Mouse (Mus musculus) CD4-positive naive resting alpha-beta T cell, adult 76 days (primary cell): ENCODE results near the gene Gm10471. TPM values are rescaled to one million over a fixed set of nuclear protein-coding genes. Genes with fewer than 3 reads are reported as not detected.

Experiments
- total RNA-seq: library from RNA; stranded (reverse); gene quantifications from one replicate; pipeline ENCODE4 v1.2.4, GENCODE M21; 2023

Gm10471 gene
- total RNA-seq = not detected

GRCm38 (mm10) chr5:26089191-26089590 is at the start of gene Gm10471:
Gene Gm10471, minus strand, starts transcription at chr5:26089291.

GRCm38 (mm10) chr5:26121321-26121720 is 32.2 kb upstream of the Gm10471 start, which contains the start of gene Gm10220:
Gene Gm10220, minus strand, starts transcription at chr5:26121421.

GRCm38 (mm10) chr5:26105262-26105661 is 16.2 kb upstream of the Gm10471 start, which contains the start of gene 5031410I06Rik:
Gene 5031410I06Rik, minus strand, starts transcription at chr5:26105362.

GRCm38 (mm10) chr5:26058481-26058880 is 30.6 kb downstream of the Gm10471 start, which contains the start of gene Gm7347:
Gene Gm7347, minus strand, starts transcription at chr5:26058581.

GRCm38 (mm10) chr5:26039458-26039857 is 49.6 kb downstream of the Gm10471 start, which contains the start of gene Speer4a:
Gene Speer4a, minus strand, starts transcription at chr5:26039558.

Other genes with a start within 250 kb of the Gm10471 start
- gene Gm21663, start 146.9 kb downstream of the Gm10471 start, total RNA-seq = not detected
- gene Gm21671, start 134.9 kb downstream of the Gm10471 start, total RNA-seq = not detected
- gene Gm21680, start 116.6 kb downstream of the Gm10471 start, total RNA-seq = not detected
- gene Gm21698, start 100.6 kb downstream of the Gm10471 start, total RNA-seq = not detected
- gene Gm1979, start 84.5 kb downstream of the Gm10471 start, total RNA-seq = not detected
- not detected for gene Gm5862, start 66.4 kb downstream of the Gm10471 start, total RNA-seq
- gene Speer4a, start 49.7 kb downstream of the Gm10471 start, total RNA-seq = not detected
- gene Gm7347, start 30.7 kb downstream of the Gm10471 start, total RNA-seq = not detected
- gene 5031410I06Rik, start 16.1 kb upstream of the Gm10471 start, total RNA-seq = not detected
- not detected for gene Gm10220, start 32.1 kb upstream of the Gm10471 start, total RNA-seq
- gene Gm7361, start 168.4 kb upstream of the Gm10471 start, total RNA-seq = not detected